Mouse (Mus musculus) hindbrain, embryonic 11.5 days (tissue): ENCODE results near the gene Rpl9. TPM values are rescaled to one million over a fixed set of nuclear protein-coding genes. Genes with fewer than 3 reads are reported as not detected.

Experiments
- ATAC-seq: fragments of 200-750 bp; cut with Nextera tagmentation; 2 replicates; pipeline ENCODE4 v1.8.0; 2017; ENCODE audit warnings: mild to moderate bottlenecking, moderate TSS enrichment, moderate library complexity; ENCODE audit not compliant: low FRiP score
- DNase-seq: peaks from one replicate; pipeline ENCODE4 v3.0.0-alpha.2; 2015; ENCODE audit warnings: low spot score
- H3K27ac ChIP-seq: fragments of 300-500 bp; sonication (generic); 2 replicates; pipeline ENCODE4 v1.5.1; 2014; ENCODE audit warnings: mild to moderate bottlenecking, low read depth, low read length
- H3K27me3 ChIP-seq: fragments of 300-500 bp; sonication (generic); 2 replicates; pipeline ENCODE4 v1.6.1; 2014; ENCODE audit warnings: mild to moderate bottlenecking, low read length, moderate library complexity, mixed read lengths; ENCODE audit not compliant: control insufficient read depth, insufficient read depth
- H3K36me3 ChIP-seq: fragments of 300-500 bp; sonication (generic); 2 replicates; pipeline ENCODE4 v1.6.1; 2014; ENCODE audit warnings: mild to moderate bottlenecking, low read length, moderate library complexity, mixed read lengths; ENCODE audit not compliant: control insufficient read depth, insufficient read depth
- H3K4me1 ChIP-seq: fragments of 300-500 bp; sonication (generic); replicated peaks from 2 replicates; pipeline ENCODE4 v1.6.1; 2014; ENCODE audit warnings: low read length, mixed read lengths; ENCODE audit not compliant: control insufficient read depth, insufficient read depth
- H3K4me2 ChIP-seq: fragments of 300-500 bp; sonication (generic); replicated peaks from 2 replicates; pipeline ENCODE4 v1.6.1; 2014; ENCODE audit warnings: mild to moderate bottlenecking, low read depth, low read length
- H3K4me3 ChIP-seq: fragments of 300-500 bp; sonication (generic); 2 replicates; pipeline ENCODE4 v1.5.1; 2014; ENCODE audit warnings: low read depth, low read length
- H3K9ac ChIP-seq: fragments of 300-500 bp; sonication (generic); 2 replicates; pipeline ENCODE4 v1.6.1; 2014; ENCODE audit warnings: low read depth, low read length
- H3K9me3 ChIP-seq: fragments of 300-500 bp; sonication (generic); 2 replicates; pipeline ENCODE4 v1.6.1; 2016; ENCODE audit warnings: low read length; ENCODE audit not compliant: control insufficient read depth
- WGBS: fragments of 180-500 bp; shearing (Covaris S2); extraction: QIAGEN DNeasy Blood & Tissue Kit; methylation state at CpG from one replicate; pipeline ENCODE4 v1.1.7; 2014; 5-methylcytosine and 5-hydroxymethylcytosine counted together
- polyA plus RNA-seq: library from polyadenylated mRNA; unstranded; fragments of >200 nt; fragmentation: Nextera tagmentation; extraction: Ambion mirVana; gene quantifications from 2 replicates; pipeline ENCODE4 v1.2.1, GENCODE M21; 2014

Gene Rpl9
- polyA plus RNA-seq, 1 experiment from 2014 or later = 894 TPM

DNA sequence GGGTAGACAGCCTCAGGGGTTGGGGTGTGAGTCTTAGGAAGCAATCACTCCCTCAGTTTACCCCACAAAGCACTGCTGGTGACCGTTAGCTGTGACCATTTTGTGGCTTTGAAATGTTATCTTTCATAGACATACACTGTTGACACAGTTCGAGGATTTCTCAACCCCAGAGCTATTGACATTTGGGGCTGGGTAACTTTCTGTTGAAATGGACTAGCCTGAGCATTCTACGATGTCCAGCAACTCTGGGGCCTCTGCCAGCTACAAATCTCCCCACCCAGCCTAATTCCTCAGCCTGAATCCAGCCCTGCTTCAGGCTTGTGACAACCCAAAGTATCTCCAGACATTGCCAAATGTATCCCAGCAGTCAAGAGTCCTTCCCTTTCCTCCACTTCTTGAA lies 37.1 kb downstream of the Rpl9 start:
- Histone ChIP-seq H3K27ac (no peak overlapping the region), H3K36me3 (no peaks in the 10 kb centered on the region), H3K4me2 (no peak overlapping the region), H3K4me3 (no peak overlapping the region), H3K4me1 (no peaks in the 10 kb centered on the region), H3K9ac (no peak overlapping the region), H3K9me3 (no peaks in the 10 kb centered on the region), H3K27me3 (no peaks in the 10 kb centered on the region)
- no peak for ATAC-seq
- no peak for DNase-seq
- 96% methylated on average over 3 of the region's 3 CpGs for WGBS

DNA sequence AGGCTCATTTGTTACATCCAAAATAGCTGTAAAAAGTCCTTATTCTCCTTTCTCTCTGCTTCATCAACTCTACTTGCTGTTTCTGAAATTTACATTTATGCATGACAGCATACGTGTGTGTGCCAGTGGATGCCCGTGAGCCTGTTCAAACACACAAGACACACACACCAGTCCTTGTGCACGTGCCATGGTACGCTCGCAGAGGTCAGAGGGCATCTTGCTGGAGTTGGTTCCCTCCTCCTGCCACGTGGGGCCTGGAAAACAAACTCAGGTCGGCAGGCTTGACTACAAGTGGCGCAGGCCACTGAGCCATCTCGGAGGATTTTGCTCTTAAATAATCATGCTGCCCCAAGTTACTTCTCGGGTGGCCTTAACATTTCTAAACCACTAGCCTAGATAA lies 40.7 kb downstream of the Rpl9 start:
- Histone ChIP-seq H3K9ac (no peak overlapping the region), H3K27me3 (no peaks in the 10 kb centered on the region), H3K36me3 (no peaks in the 10 kb centered on the region), H3K4me2 (no peak overlapping the region), H3K9me3 (no peaks in the 10 kb centered on the region), H3K4me3 (no peak overlapping the region), H3K27ac (no peak overlapping the region), H3K4me1 (no peaks in the 10 kb centered on the region)
- WGBS = 64% methylated on average over 10 of the region's 10 CpGs
- no peak for ATAC-seq
- no peak for DNase-seq

DNA sequence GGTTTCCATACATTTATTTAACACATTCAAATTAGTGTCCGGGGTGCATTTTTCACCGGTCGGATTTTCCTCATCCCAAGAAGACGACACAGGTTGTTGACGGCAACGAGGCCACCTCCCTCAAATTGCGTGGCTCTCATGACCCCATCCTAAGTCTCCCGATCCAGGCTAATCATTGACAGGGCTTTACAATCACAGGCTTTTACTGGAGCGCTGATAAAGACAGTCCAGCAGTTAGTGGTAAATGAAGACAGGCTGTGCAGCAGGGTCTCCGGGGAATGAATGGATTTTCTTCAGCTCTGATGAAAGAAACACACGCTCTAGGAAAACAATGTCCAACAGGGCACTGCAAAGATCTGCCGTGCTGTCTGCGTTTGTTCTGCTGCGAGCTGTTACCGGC lies 43.1 kb downstream of the Rpl9 start, which contains the start of gene Klb:
Gene Klb, plus strand, starts transcription at position 147 of the 400 bp plus-strand sequence.
- no peaks in the 10 kb centered on the region for H3K36me3 ChIP-seq
- H3K27me3 ChIP-seq = no peaks in the 10 kb centered on the region
- H3K9ac ChIP-seq = 0 out of 2 replicates have a peak within 1 kb of the TSS, but pooled peaks have one; percentile 1
- no peaks in the 10 kb centered on the region for H3K9me3 ChIP-seq
- no peak within 1 kb of the TSS for H3K4me3 ChIP-seq
- DNase-seq (peak; percentile 22), ATAC-seq (no peak)
- peak within 1 kb of the TSS; percentile 19; the same call in 1 of the 2 replicates for H3K4me2 ChIP-seq
- no peak within 1 kb of the TSS for H3K27ac ChIP-seq
- no peaks in the 10 kb centered on the region for H3K4me1 ChIP-seq
- 24% methylated on average over 15 of the region's 15 CpGs for WGBS

DNA sequence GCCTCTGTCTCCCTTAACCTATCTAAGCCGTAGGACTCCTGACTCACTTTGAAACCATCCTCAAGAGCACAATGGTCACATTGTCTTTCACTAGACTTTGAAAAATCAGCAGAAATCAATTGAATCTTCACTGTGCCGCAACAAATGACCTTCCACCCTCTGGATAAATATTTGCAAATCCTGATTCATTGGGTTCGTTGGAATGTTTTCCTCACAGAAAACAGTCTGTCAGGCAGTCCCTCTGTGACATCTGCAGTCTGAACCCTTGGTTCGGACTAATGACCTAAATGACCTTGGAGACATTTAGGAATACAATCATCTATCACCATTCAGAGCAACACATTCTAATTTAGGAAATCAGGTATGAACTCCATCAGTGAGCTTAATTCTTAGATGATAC lies 51.1 kb downstream of the Rpl9 start:
- Histone ChIP-seq H3K4me1 (no peaks in the 10 kb centered on the region), H3K4me2 (no peak overlapping the region), H3K4me3 (no peak overlapping the region), H3K9ac (no peak overlapping the region), H3K27me3 (no peaks in the 10 kb centered on the region), H3K36me3 (no peaks in the 10 kb centered on the region), H3K27ac (no peak overlapping the region), H3K9me3 (no peaks in the 10 kb centered on the region)
- DNase-seq (no peak), ATAC-seq (no peak)
- WGBS = 48% methylated on average over 4 of the region's 4 CpGs

DNA sequence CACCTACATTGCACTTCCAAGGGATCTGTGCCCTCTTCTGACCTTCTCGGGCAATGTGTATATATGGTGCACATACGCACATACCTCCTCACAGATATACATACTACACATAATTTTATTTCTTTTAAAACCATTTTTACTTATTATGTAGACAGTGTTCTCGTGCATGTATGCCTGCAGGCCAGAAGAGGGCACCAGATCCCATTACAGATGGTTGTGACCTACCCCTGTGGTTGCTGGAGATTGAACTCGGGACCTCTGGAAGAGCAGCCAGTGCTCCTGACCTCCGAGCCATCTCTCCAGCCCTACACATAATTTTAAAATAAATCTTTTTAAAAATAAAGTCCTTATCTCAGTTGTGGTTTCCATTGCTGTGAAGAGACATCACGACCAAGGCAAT lies 52.9 kb downstream of the Rpl9 start:
- H3K27me3 ChIP-seq = no peaks in the 10 kb centered on the region
- 79% methylated on average over 6 of the region's 6 CpGs for WGBS

More for the DNA sequence above, 52.9 kb downstream of the Rpl9 start:
- DNase-seq (no peak), ATAC-seq (no peak)
- Histone ChIP-seq H3K36me3 (no peaks in the 10 kb centered on the region), H3K4me1 (no peaks in the 10 kb centered on the region), H3K9me3 (no peaks in the 10 kb centered on the region), H3K9ac (no peak overlapping the region), H3K27ac (no peak overlapping the region), H3K4me2 (no peak overlapping the region), H3K4me3 (no peak overlapping the region)

Other genes starting within 250 kb of the Rpl9 start
- gene Wdr19, start 191.7 kb downstream of the Rpl9 start, polyA plus RNA-seq = 13.9 and 14.0 TPM in 2 replicates
- 81.1 TPM in 2 replicates for gene Rfc1, start 55.8 kb downstream of the Rpl9 start, polyA plus RNA-seq
- gene Klb, start 43.1 kb downstream of the Rpl9 start, polyA plus RNA-seq = 0.11 TPM in 1 of 2 replicates, not detected in the other
- gene Lias, start 53 bp upstream of the Rpl9 start, polyA plus RNA-seq = 64.7 and 66.5 TPM in 2 replicates
- 69.0 and 70.3 TPM in 2 replicates for gene Ugdh, start 44.5 kb upstream of the Rpl9 start, polyA plus RNA-seq
- 1.3 TPM in 1 of 2 replicates, not detected in the other for gene Gm43552, start 101.4 kb upstream of the Rpl9 start, polyA plus RNA-seq
- gene Smim14, start 145.7 kb upstream of the Rpl9 start, polyA plus RNA-seq = 109 and 111 TPM in 2 replicates
- gene Ube2k, start 145.8 kb upstream of the Rpl9 start, polyA plus RNA-seq = 147 and 172 TPM in 2 replicates